Mouse (Mus musculus) pancreas, adult 10 weeks (tissue): ENCODE results near the gene Rab36. TPM values are rescaled to one million over a fixed set of nuclear protein-coding genes. Genes with fewer than 3 reads are reported as not detected.

Source experiments
- polyA plus RNA-seq: library from polyadenylated mRNA; stranded (reverse); fragments of 350-450 nt; fragmentation: Illumina TruSeq; extraction: RNeasy Lipid Tissue Mini Kit (QIAGEN cat#74804); gene quantifications from one replicate; pipeline ENCODE4 v1.2.3, GENCODE M21; 2015; ENCODE audit warnings: low read depth, low replicate concordance; ENCODE audit not compliant: insufficient read depth

Rab36 gene
- polyA plus RNA-seq: 3.8 TPM

DNA sequence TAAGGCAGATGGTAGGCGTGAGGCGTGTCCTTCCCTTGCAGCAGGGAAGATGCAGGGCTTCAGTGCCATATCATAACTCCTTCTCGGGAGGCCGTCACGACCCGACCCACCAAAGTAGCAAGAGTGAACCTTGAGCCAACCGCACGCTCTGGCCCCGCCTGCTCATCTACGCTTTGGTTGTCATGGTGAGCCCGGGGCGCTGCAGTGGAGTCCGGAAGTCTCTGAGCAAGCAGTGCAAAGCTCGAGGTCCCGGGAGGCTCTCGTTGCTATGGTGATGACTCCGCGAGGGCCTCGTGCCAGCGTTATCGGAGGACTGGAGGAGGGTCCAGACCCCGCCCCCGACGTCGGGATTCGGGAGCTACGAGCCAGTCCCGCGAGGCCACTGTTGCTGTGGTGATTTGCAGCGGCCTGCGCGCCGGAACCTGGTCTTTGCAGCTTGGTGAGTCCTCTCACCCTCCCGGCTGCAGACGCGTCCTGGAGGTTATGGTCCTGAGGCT lies at the start of gene Rab36:
TSS of gene Rab36 (plus strand) at position 176 of the 497 bp plus-strand sequence.

DNA sequence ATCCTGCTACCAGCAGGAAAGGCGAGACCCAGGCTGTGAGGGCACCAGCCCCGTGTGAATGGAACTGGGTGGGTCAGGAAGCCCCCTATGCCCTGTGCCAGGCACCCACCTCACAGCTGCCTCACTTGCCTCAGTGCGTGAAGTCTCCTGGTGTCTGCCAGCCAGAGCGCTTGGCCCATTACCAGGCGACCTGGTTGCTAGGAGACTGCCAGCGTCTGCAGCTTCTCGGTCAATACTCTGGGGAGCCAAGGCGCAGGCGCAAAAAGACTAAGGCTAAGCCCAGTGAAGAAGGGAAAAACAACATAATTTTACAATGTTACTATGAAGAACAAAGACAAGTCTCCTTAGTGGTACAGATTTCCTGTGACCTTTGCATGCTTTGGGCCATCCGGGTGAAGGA lies 4.5 kb upstream of the Rab36 start, which contains the start of gene Rsph14:
TSS of gene Rsph14 (minus strand) at position 192 of the 400 bp plus-strand sequence.

DNA sequence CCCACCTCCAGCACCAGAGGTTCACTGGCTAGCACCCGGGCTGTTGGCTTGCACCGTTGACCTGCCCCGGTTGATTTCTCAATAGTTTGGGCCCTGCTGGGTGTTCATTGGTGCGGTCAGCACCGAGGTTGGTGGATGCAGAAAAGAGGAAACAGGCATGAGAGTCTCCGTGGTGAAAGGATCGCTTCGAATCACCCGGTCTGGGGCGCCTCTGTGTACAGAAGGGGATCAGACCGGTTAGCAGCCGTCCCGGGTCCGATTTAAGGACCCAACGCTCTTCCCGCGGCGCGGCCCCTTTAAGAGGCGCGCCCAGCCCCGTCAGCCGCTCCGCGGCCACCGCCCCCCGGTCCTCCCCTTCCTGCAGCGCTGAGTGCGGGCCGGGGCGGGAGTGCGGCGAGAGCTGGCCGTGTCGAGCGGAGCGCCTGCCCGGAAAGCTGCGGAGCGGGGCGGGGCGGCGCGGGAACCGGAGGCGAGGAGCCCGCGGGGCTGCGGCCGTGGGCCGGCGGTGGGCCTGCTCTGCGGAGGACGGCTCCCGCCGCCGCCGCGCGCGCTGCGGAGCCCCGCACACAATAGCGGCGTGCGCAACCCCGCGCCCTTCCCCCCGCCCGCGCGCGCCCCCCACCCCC lies 23.5 kb downstream of the Rab36 start, which contains the start of gene Bcr:
TSS of gene Bcr (plus strand) at position 376 of the 626 bp plus-strand sequence.

Other genes starting within 250 kb of the Rab36 start
- gene Gnaz, start 69.9 kb upstream of the Rab36 start, polyA plus RNA-seq: 1.5 TPM
- not detected for gene Rsph14, start 4.5 kb upstream of the Rab36 start, polyA plus RNA-seq
- 9.5 TPM for gene Bcr, start 23.5 kb downstream of the Rab36 start, polyA plus RNA-seq
- gene Specc1l, start 175.0 kb downstream of the Rab36 start, polyA plus RNA-seq: 8.2 TPM